Mouse (Mus musculus) C2C12 (cell line): ENCODE measurements at regions not wholly inside any gene's neighbourhood (a gene's known extent, or its start where the extent isn't known, plus 50 kb on each side); places are given as distances from the start of the nearest gene placed in this dataset.

ENCODE experiments used
- H3K27me3 ChIP-seq: one replicate; pipeline ENCODE4 v1.6.1; 2011; ENCODE audit not compliant: control insufficient read depth, insufficient read depth, insufficient read length
- H3K36me3 ChIP-seq: one replicate; pipeline ENCODE4 v1.6.1; 2011; ENCODE audit not compliant: control insufficient read depth, insufficient read depth
- H3K4me3 ChIP-seq: one replicate; pipeline ENCODE4 v1.5.1; 2011; ENCODE audit warnings: mild to moderate bottlenecking, control low read depth; ENCODE audit not compliant: poor library complexity, insufficient read depth, severe bottlenecking
- H3K79me2 ChIP-seq: one replicate; pipeline ENCODE4 v1.6.1; 2011; ENCODE audit not compliant: control insufficient read depth, insufficient read depth
- H3K79me3 ChIP-seq: one replicate; pipeline ENCODE4 v1.6.1; 2011; ENCODE audit warnings: low read depth, control low read depth
- H3ac ChIP-seq: one replicate; pipeline ENCODE3; 2011; ENCODE audit warnings: low read depth; ENCODE audit not compliant: control insufficient read depth, insufficient read length
- CEBPB ChIP-seq: IDR thresholded peaks from one replicate; pipeline ENCODE4 v1.6.1; 2011; ENCODE audit warnings: low read depth, mild to moderate bottlenecking, control low read depth, moderate library complexity
- CTCF ChIP-seq: IDR thresholded peaks from one replicate; pipeline ENCODE4 v1.5.1; 2011; ENCODE audit not compliant: control insufficient read depth, insufficient read depth, insufficient read length
- FOSL1 ChIP-seq: IDR thresholded peaks from one replicate; pipeline ENCODE4 v1.8.0; 2011; ENCODE audit warnings: mild to moderate bottlenecking, low read length; ENCODE audit not compliant: poor library complexity, insufficient read depth, severe bottlenecking
- MAX ChIP-seq: IDR thresholded peaks from one replicate; pipeline ENCODE4 v1.6.1; 2011; ENCODE audit warnings: mild to moderate bottlenecking, control low read depth
- MYOD1 ChIP-seq: IDR thresholded peaks from one replicate; pipeline ENCODE4 v1.6.1; 2011; ENCODE audit warnings: low read depth; ENCODE audit not compliant: control insufficient read depth, insufficient read length
- MYOG ChIP-seq: IDR thresholded peaks from one replicate; pipeline ENCODE4 v1.6.1; 2011; ENCODE audit not compliant: control insufficient read depth, insufficient read length; ENCODE audit errors: extremely low read depth
- USF1 ChIP-seq: IDR thresholded peaks from one replicate; pipeline ENCODE4 v1.6.1; 2011; ENCODE audit warnings: low read depth, mild to moderate bottlenecking, control low read depth, moderate library complexity

DNA sequence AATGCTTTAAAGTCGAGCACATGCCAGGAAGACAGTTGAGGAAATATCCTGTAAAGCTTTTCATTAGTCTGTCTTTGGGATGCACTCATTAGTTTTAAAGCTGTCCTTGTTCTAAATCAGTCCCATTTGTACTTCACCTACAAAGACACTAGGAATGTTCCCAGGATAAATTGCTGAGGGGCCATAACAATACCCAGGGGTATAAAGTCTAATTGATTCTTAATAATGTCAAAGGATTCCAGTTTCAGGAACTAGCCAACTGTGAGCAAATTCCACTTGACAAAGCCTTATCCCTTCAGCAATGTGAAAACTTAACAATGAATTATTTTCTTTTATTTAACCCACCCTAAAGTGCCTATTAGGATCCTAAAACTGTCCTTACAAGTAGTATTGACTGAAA lies 267.7 kb upstream of the 1700008P02Rik start:
- no peaks in the 10 kb centered on the region for H3K79me3 ChIP-seq
- H3K79me2 ChIP-seq, result no peaks in the 10 kb centered on the region
- H3K4me3 ChIP-seq, result no peak overlapping the region
- TF ChIP-seq FOSL1 (no peak), MAX (no peak), CTCF (no peak), MYOD1 (no peak), USF1 (no peak), CEBPB (no peak), MYOG (no peak)
- H3ac ChIP-seq, result no peak overlapping the region
- no peaks in the 10 kb centered on the region for H3K27me3 ChIP-seq
- H3K36me3 ChIP-seq, result no peaks in the 10 kb centered on the region

DNA sequence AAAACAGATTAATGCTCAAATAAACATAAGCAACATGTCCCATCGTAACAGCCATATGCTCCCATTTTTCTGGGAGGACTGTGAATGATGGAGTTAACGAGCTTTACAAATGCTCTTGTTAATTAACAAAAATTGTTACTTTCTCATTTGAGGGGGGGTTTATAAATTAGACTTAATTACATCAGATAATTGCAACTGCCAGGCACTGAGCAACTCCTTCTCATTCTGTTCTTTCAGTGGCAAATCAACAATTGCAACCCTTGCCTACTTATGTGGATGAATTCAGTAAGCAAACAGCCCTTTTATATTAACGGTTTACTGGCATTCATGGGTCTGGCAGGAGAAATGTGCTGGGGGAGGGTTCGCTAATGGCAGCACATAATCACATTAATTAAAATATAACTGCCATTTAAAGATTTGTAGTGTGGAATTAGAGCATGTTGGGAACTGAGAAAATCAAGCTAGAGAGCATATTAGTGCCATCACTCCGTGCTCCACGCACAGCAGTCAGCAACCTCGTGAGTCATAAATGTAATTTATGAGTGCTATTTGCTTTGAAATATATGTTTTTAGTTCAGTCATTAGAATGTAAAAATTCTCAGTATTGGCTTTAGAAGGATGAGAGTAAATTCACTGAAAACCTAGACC lies 266.9 kb upstream of the 1700008P02Rik start:
- no peak overlapping the region for H3ac ChIP-seq

DNA sequence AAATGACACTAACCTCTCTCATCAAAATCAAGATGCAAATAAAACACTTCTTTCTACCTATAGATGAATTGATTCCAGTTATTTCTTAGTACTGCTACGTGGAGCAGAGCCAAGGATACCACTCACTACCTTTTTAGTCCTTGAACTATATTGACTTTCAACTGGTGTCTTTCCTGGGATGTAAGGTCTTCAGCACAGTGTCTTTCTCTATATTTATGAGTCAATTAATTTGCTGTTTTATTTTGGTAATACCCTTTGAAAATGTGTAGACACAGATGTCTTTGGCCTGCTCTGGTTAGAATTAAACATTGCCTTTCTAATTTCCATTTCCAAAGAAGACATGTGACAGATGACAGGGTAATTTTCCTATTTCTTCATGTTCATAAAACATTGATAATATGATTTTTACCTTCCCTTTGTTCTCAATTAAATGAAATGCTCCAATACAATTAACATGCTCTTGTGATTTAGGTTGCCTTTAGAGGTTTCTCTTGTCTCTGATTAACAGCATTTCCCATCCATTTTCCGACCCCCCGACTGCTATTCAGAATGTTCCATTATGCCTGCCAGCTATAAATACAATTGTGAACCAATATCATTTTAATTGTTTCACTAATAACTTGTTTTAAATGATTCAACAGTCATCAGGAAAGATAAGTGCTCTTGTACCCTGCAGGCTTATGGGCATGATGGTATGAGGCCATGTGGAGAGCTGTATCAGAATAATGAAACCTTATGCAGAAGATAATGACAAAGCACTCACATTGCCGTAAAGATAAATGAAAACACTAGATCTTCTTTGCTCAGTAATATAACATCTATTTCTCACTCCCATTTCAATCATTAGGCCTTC lies 266.2 kb upstream of the 1700008P02Rik start:
- H3K36me3 ChIP-seq, result no peaks in the 10 kb centered on the region
- H3K27me3 ChIP-seq, result no peaks in the 10 kb centered on the region
- no peaks in the 10 kb centered on the region for H3K79me3 ChIP-seq

More for the DNA sequence above, 266.9 kb upstream of the 1700008P02Rik start:
- no peaks in the 10 kb centered on the region for H3K79me3 ChIP-seq
- H3K27me3 ChIP-seq, result no peaks in the 10 kb centered on the region
- no peak for TF ChIP-seq CTCF
- no peaks in the 10 kb centered on the region for H3K79me2 ChIP-seq
- no peaks in the 10 kb centered on the region for H3K36me3 ChIP-seq
- no peak overlapping the region for H3K4me3 ChIP-seq

DNA sequence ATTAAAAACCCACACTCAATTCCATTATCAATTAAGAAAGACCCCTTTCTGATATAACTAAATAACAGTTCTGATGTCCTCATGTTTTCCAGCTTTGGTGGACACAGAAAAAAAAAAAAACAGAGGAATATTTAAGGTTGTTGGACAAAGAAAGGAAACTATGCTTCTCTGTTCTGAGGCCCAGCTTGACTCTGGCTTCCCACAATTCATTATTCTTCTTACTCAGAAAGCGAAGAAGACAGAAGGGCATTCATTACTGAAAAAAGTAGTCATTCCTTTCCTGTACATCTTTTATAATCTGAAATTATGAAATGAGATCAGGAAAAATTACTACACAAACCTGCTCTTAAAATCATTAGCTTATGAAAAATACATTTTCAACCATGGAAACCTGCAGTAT lies 263.2 kb upstream of the 1700008P02Rik start:
- Histone ChIP-seq H3K4me3 (no peak overlapping the region), H3K79me3 (no peaks in the 10 kb centered on the region), H3K27me3 (no peaks in the 10 kb centered on the region), H3ac (no peak overlapping the region), H3K79me2 (no peaks in the 10 kb centered on the region), H3K36me3 (no peaks in the 10 kb centered on the region)
- TF ChIP-seq MYOD1 (no peak), USF1 (no peak)

More for the DNA sequence above, 266.2 kb upstream of the 1700008P02Rik start:
- Histone ChIP-seq H3ac (no peak overlapping the region), H3K4me3 (no peak overlapping the region), H3K79me2 (no peaks in the 10 kb centered on the region)
- TF ChIP-seq FOSL1 (no peak), USF1 (no peak), CTCF (no peak), CEBPB (no peak), MYOD1 (no peak), MAX (no peak), MYOG (no peak)

- Histone ChIP-seq H3ac (no peak overlapping the region), H3K79me2 (no peaks in the 10 kb centered on the region), H3K79me3 (no peaks in the 10 kb centered on the region), H3K36me3 (no peaks in the 10 kb centered on the region), H3K27me3 (no peaks in the 10 kb centered on the region), H3K4me3 (no peak overlapping the region)
- no peak for TF ChIP-seq FOSL1
- no peak for TF ChIP-seq MAX
- TF ChIP-seq MYOD1, result no peak
- no peak for TF ChIP-seq CTCF
- TF ChIP-seq MYOG, result no peak
- TF ChIP-seq USF1, result no peak
- TF ChIP-seq CEBPB, result no peak
These were observed 256.0 kb upstream of the 1700008P02Rik start for GRCm38 (mm10) chr3:6876265-6876664.

DNA sequence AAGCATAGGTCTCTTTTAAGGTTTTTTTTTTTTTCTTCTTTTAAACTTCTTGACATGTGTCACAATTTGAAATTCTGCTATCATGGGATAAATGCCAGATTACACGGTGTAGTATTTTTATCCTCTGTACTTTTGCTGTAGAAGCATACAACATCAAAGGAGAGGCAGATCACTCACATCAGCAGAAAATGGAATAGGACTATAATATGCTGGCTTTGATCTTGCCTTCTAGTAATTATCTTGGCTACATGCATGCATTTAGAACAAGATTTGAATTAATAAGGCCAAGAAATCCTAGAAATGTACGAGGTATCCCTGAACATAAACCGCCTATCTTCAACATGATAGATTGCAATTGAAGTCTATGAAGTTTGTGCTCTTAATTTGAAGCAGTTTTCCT lies 251.9 kb upstream of the 1700008P02Rik start:
- no peak for TF ChIP-seq MYOG
- TF ChIP-seq MAX, result no peak
- TF ChIP-seq CEBPB, result no peak
- no peaks in the 10 kb centered on the region for H3K79me3 ChIP-seq
- no peaks in the 10 kb centered on the region for H3K27me3 ChIP-seq

More for the DNA sequence above, 251.9 kb upstream of the 1700008P02Rik start:
- H3K79me2 ChIP-seq, result no peaks in the 10 kb centered on the region
- no peaks in the 10 kb centered on the region for H3K36me3 ChIP-seq
- H3K4me3 ChIP-seq, result no peak overlapping the region
- H3ac ChIP-seq, result no peak overlapping the region
